Mouse (Mus musculus) testis, adult 2 months (tissue): ENCODE data around the gene Cmas.

Experiments
- CTCF ChIP-seq: fragments of 200-500 bp; IDR thresholded peaks from 2 replicates; pipeline ENCODE4 v1.5.1; 2012; ENCODE audit warnings: low read depth, mild to moderate bottlenecking, inconsistent platforms, low read length, moderate library complexity; ENCODE audit not compliant: control insufficient read depth, insufficient read depth, insufficient replicate concordance
- POLR2A ChIP-seq: fragments of 200-500 bp; IDR thresholded peaks from 2 replicates; pipeline ENCODE4 v1.6.1; 2012; ENCODE audit warnings: low read depth, mild to moderate bottlenecking, inconsistent platforms, low read length, moderate library complexity; ENCODE audit not compliant: control insufficient read depth

GRCm38 (mm10) chr6:142758562-142758961 lies 2.1 kb downstream of the Cmas start:
- TF ChIP-seq CTCF (no peak), POLR2A (no peak)
